Mouse (Mus musculus): Measurements from ENCODE around the gene Cap2.

DNA sequence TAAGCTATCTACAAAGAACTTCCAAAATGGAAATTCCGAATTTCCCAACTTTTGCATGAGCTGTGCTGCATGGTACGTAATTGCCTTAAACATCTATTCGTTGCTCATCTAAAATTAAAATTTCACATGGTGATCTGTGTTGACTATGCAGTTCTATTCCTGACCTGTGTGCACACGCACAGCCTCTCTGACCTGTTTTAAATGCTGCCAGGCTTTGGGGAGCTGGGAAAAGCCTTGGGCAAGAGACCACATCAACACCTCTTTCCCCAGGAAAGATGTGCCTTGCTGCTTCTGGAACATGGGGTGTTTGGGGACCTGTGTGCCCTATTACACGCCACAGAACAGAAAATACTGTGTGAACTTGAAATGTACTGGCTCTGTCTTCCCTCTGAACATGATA is 25.7 kb downstream of the Cap2 start:
- TF ChIP-seq CTCF (IDR thresholded peaks at IDR 0.05; ENCODE audit: extremely low read depth, insufficient read depth, insufficient read length, insufficient replicate concordance) (no peak), POLR2A (IDR thresholded peaks at IDR 0.05; ENCODE audit: low read depth, low read length) (no peak)
